Mouse (Mus musculus): ENCODE measurements around the gene Angel1. TPM values are rescaled to one million over a fixed set of nuclear protein-coding genes. Genes with fewer than 3 reads are reported as not detected.

Gene Angel1
- polyA plus RNA-seq, 1 experiment from 2014 or later, result 9.6 TPM

DNA sequence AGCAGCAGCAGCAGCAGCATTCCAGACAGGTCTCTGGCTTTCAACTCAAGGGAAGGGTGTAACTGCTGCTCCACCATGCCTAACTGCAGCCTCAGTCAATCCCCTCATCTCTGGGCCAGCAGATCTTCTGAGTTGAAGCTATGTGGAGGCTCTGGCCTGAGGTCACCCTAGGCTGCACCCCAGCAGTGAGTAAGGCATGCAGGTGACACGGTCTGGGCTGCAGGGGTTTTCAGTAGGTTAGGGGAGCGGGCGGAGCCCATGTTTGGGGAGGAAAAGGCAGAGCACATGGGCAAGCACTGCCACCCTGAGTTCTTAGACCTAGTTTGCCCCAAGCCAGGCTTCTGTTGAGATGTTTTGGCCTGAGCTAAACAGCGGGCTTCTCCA is 25.3 kb downstream of the Angel1 start:
- WGBS, result 69% methylated on average over 4 of the region's 4 CpGs

DNA sequence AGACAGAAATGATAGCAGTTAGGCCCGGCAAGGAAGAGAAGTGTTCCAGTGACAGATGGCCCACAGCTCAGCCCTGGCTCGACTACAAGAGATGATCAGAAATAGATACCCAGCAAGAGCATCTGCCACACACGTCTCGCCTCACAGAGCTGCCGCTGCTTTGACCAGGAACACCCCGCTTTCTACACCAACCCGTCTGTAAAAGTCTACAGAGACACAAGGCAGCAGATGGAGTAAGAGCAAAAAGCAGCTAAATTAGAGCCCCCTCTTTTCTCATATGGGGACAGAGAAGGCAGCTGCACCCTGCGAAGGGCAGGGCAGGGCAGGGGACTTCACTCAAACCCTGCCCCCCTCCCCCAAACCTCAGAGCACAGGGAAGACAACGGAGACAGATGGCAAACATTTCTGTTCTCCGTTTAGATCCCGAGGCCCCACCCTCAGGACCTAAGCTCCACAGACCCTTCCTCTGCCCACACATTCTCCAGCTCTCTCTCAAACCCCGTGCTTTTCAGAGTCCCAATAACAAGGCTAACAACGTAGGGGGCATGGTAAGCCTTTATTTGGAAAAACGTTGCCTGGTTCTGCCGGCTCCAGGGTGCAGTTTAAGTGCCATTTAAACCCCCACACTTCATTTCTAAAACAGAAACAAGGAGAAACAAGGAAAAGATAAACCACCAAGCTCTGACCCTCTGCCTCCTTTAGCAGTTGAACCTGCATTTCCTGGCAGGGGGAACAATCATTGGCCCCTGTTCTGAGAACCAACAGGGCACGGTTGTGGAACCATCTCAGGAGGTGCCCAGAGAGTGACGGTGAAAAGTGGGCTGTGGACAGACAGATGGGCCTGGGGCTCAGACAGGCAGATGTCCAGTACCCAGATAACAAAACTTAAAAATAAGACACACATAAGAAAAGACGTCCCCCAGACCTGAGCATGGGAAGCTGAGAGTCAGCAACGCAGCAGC is 26.0 kb downstream of the Angel1 start:
- H3K9me3 ChIP-seq, result no peaks in the 10 kb centered on the region
- H3K36me3 ChIP-seq, result peaks cover 9% of the 10 kb centered on the region; the same call in 1 of the 2 replicates
- no peak overlapping the region for H3K4me3 ChIP-seq
- no peaks in the 10 kb centered on the region for H3K27me3 ChIP-seq
- no peak overlapping the region for H3K27ac ChIP-seq
- no peak overlapping the region for H3K9ac ChIP-seq
- H3K4me1 ChIP-seq, result peaks cover 10% of the 10 kb centered on the region
- no peak overlapping the region for H3K4me2 ChIP-seq
- 38% methylated on average over 19 of the region's 19 CpGs for WGBS
- no peak for ATAC-seq (ENCODE audit: insufficient number of reproducible peaks, low FRiP score, low TSS enrichment, low read depth)

More for the DNA sequence above, 25.3 kb downstream of the Angel1 start:
- Histone ChIP-seq H3K9ac (no peak overlapping the region), H3K36me3 (peaks cover 9% of the 10 kb centered on the region; the same call in 1 of the 2 replicates), H3K4me2 (no peak overlapping the region), H3K27me3 (no peaks in the 10 kb centered on the region), H3K4me3 (no peak overlapping the region), H3K9me3 (no peaks in the 10 kb centered on the region), H3K4me1 (peaks cover 10% of the 10 kb centered on the region), H3K27ac (no peak overlapping the region)
- ATAC-seq (ENCODE audit: insufficient number of reproducible peaks, low FRiP score, low TSS enrichment, low read depth), result no peak

DNA sequence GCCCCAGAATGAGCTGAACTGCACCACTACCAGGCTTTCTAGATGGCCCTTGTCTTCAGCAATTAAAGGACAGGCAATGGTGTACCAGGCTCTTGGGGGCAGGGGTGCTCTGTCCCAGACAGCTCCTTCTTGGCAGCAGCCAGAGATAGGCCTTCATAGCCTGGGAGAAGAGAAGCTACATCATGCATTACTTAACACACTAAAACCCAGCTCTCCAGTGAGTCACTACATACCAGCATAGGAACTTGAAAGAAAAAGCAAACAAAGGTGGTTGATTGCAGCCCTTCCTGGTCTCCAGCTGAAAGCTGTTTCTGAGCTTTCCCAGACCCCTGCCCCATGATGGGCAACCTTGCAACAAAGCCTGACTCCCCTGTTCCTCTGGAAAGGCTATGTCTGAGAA is 27.7 kb downstream of the Angel1 start:
- Histone ChIP-seq H3K4me2 (no peak overlapping the region), H3K4me3 (no peak overlapping the region), H3K9ac (no peak overlapping the region), H3K27me3 (no peaks in the 10 kb centered on the region), H3K9me3 (no peaks in the 10 kb centered on the region), H3K27ac (no peak overlapping the region), H3K36me3 (peaks cover 6% of the 10 kb centered on the region; the same call in 1 of the 2 replicates), H3K4me1 (peaks cover 10% of the 10 kb centered on the region)
- ATAC-seq (ENCODE audit: insufficient number of reproducible peaks, low FRiP score, low TSS enrichment, low read depth), result no peak

DNA sequence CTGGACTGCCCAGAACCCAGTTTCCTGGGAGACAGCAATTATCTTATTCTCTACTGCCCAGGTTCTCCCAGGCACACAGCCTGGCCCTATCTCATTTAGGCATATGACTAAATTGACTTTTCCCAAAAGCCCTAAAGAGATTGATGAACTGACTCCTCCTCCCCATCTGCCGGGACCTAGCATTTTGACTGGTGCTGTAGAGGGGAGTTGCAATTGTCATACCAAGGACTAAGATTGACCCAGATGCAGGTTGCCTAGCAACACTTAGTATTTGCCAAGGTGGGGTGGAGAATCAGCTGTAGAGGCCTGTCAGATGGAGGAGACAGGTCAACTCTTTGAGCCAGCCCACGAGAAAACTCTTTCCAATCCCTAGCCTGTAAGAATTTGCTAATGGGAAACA is 28.3 kb downstream of the Angel1 start:
- Histone ChIP-seq H3K4me2 (no peak overlapping the region), H3K9ac (no peak overlapping the region), H3K27me3 (no peaks in the 10 kb centered on the region), H3K9me3 (no peaks in the 10 kb centered on the region), H3K36me3 (peaks cover 3% of the 10 kb centered on the region; the same call in 1 of the 2 replicates), H3K27ac (no peak overlapping the region), H3K4me1 (peaks cover 11% of the 10 kb centered on the region), H3K4me3 (no peak overlapping the region)
- ATAC-seq (ENCODE audit: insufficient number of reproducible peaks, low FRiP score, low TSS enrichment, low read depth), result no peak
- WGBS, result 76% methylated on average over 2 of the region's 2 CpGs

DNA sequence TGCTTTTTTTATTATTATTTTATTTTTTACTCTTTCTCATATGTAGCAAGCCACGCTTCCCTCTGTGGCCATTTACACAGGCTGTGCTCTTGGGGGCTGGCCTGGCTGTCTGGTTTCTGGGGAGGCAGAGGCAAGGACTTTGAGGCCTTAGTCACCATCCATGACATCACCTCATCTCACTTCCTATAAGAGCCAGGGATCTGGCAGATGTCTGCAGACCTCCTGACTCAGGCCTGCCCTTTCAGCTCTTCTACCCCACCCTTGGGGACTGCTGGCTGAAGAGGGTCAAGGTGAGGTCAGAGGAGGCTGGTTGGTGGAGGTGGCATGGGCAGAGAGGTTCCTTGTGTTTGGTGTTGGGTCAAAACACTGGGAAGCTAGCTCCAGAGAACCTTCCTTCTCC is 31.8 kb downstream of the Angel1 start:
- Histone ChIP-seq H3K4me2 (no peak overlapping the region), H3K27me3 (no peaks in the 10 kb centered on the region), H3K9ac (no peak overlapping the region), H3K9me3 (no peaks in the 10 kb centered on the region), H3K4me1 (peaks cover 10% of the 10 kb centered on the region; the same call in 1 of the 2 replicates), H3K27ac (no peak overlapping the region), H3K4me3 (no peak overlapping the region), H3K36me3 (0 out of 2 replicates have a peak, but pooled peaks cover 4% of the 10 kb centered on the region)
- ATAC-seq (ENCODE audit: insufficient number of reproducible peaks, low FRiP score, low TSS enrichment, low read depth), result no peak
- 95% methylated on average over 1 of the region's 1 CpGs for WGBS

DNA sequence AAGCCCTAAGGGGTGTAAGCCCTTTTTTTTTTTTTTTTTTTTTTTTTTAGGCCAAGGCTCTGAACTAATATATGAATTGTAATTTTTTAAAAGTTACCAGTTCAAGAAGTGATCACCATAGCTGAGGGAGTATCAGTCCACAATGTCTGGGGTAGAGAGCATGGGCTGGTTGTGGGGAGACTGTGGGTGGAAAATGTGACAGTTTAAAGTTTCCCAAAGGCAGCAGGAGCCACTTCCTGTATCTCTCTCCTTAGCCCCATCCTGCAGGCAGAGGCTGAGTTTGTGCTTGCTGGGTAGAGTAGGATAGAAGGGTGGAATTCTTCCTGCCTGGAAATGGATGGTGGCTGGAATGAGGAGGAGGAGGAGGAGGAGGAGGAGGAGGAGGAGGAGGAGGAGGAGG is 32.9 kb downstream of the Angel1 start:
- Histone ChIP-seq H3K4me1 (peaks cover 15% of the 10 kb centered on the region; the same call in 1 of the 2 replicates), H3K27me3 (no peaks in the 10 kb centered on the region), H3K27ac (no peak overlapping the region), H3K9me3 (no peaks in the 10 kb centered on the region), H3K4me2 (no peak overlapping the region), H3K36me3 (peaks cover 10% of the 10 kb centered on the region; the same call in 1 of the 2 replicates), H3K9ac (no peak overlapping the region), H3K4me3 (no peak overlapping the region)
- no peak for ATAC-seq (ENCODE audit: insufficient number of reproducible peaks, low FRiP score, low TSS enrichment, low read depth)

DNA sequence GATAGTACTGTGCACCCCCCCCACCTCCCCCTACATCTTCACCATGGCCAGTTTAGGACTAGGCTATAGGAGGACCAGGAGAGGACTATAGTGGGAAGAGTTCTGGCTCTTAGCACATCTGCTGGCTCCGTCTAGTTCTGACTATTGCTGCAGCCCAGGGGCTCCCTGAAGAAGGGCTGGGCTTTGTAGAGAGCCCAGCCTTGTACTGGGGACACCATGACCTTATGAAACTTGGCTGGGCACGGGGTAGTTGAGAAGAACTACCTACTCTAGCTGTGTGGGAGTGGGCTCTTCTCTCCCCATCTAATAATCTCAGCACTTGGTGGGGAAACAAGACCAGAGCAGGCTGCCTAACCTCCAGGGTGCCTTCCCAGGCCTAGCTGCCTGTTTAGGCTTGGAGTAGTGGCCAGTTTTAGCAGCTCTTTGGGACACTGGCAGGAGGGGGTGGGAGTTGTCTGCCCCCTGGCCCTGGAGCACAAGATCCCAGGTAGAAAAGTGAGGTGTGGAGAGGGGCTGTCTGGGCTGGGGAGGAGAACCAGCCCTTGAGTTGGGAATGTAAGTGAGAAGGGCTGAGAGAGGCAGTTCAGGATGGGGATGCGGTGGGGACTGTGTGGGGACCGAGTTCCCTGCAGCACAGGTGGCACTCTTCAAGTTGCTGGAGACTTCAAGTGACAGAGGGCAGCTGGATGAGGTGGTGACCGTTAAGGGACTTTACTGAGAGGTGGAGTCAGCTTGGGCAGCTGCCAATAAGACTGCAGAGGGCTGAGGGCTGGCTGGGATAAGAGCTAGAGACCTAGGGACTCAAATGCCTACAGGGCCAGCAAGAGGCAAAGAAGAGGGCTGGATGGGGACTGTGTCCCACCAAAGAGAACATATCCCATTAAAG is 33.5 kb downstream of the Angel1 start:
- Histone ChIP-seq H3K36me3 (peaks cover 14% of the 10 kb centered on the region; the same call in 1 of the 2 replicates), H3K27ac (no peak overlapping the region; the same call in 1 of the 2 replicates), H3K9me3 (no peaks in the 10 kb centered on the region), H3K4me2 (no peak overlapping the region), H3K9ac (no peak overlapping the region), H3K27me3 (no peaks in the 10 kb centered on the region), H3K4me3 (no peak overlapping the region), H3K4me1 (peaks cover 15% of the 10 kb centered on the region; the same call in 1 of the 2 replicates)
- WGBS, result 56% methylated on average over 5 of the region's 5 CpGs
- no peak for ATAC-seq (ENCODE audit: insufficient number of reproducible peaks, low FRiP score, low TSS enrichment, low read depth)

DNA sequence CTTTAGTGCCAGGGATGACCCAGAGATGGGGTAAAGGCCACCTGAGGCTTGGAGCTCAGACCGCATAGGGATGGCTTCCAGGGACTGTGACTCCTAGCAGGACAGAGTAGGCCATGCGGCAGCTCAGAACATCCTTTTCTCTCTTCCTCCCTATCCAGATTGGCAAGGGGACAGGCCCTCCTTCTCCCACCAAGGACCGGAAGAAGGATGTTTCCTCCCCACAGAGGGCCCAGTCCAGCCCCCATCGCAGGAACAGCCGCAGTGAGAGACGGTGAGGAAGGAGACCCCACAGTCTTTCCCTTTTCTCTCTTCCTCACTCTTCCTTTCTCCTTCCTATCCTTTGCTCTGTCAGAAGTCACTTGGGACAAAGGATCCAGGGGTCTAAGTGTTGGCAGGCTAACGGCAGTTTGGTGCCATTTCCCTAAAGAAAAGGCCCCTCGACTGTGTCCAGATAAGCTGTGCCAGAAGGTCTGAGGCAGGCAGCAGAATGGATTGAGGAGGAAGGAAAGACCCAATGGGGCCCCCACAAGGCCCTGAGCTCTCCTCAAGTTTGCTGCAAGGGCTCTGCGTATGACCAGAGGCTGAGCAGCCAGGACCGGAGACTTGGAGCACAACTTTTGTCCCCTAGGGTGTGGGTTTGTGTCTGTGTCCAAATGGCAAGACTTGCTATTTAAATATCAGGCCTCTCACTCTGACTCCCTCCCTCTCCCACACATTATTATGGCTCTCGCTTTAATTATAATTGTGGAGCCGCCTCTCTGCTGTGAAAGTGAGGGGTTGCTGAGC is 35.4 kb downstream of the Angel1 start:
- ATAC-seq (ENCODE audit: insufficient number of reproducible peaks, low FRiP score, low TSS enrichment, low read depth), result no peak
- Histone ChIP-seq H3K36me3 (peaks cover 19% of the 10 kb centered on the region; the same call in 1 of the 2 replicates), H3K27ac (no peak overlapping the region), H3K9ac (no peak overlapping the region), H3K9me3 (no peaks in the 10 kb centered on the region), H3K4me3 (no peak overlapping the region), H3K27me3 (no peaks in the 10 kb centered on the region), H3K4me2 (no peak overlapping the region), H3K4me1 (peaks cover 15% of the 10 kb centered on the region; the same call in 1 of the 2 replicates)
- 74% methylated on average over 12 of the region's 12 CpGs for WGBS

DNA sequence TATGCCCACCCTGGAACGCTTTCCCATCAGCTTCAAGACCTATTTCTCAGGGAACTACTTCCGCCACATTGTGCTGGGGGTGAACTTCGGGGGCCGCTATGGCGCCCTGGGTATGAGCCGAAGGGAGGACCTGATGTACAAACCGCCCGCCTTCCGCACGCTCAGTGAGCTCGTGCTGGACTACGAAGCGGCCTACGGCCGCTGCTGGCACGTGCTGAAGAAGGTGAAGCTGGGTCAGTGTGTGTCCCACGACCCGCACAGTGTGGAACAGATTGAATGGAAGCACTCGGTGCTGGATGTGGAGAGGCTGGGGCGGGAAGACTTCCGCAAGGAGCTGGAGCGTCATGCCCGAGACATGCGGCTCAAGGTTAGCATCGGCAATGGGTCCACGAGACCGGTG is 37.3 kb downstream of the Angel1 start:
- 96% methylated on average over 27 of the region's 27 CpGs for WGBS
- Histone ChIP-seq H3K4me3 (no peak overlapping the region), H3K36me3 (peaks cover 19% of the 10 kb centered on the region; the same call in 1 of the 2 replicates), H3K4me2 (no peak overlapping the region), H3K27ac (no peak overlapping the region; the same call in 1 of the 2 replicates), H3K9me3 (no peaks in the 10 kb centered on the region), H3K9ac (no peak overlapping the region), H3K4me1 (peaks cover 15% of the 10 kb centered on the region; the same call in 1 of the 2 replicates), H3K27me3 (no peaks in the 10 kb centered on the region)
- ATAC-seq (ENCODE audit: insufficient number of reproducible peaks, low FRiP score, low TSS enrichment, low read depth), result no peak

DNA sequence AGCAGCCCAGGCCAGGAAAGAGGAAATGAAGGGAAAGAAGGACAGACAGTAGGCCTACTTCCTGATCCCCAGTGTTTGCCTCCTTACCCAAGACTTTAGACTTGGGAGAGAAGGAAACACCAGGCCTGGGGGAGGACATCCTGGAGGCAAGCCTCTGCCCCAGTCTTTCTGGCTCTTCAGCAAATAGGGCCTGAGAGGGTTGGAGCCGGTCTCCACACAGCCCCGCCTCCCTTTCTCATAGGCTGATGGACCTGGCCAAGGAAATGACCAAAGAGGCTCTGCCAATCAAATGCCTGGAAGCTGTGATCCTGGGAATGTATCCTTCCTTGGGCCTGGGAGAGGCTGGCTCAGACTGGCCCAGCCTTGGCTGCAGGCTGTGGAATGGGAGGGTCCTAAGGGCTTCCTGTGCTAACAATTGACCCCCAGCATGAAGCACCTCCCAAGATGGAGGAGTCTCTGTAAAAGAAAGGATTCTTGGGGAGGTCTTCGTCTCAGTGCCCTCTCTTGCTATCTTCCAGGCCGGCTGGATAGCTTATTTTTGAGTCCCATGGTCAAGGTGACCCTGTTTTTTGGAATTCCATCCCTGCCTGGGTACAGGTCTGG is 38.2 kb downstream of the Angel1 start:
- WGBS, result 76% methylated on average over 4 of the region's 4 CpGs
- Histone ChIP-seq H3K9ac (no peak overlapping the region), H3K4me1 (peaks cover 14% of the 10 kb centered on the region; the same call in 1 of the 2 replicates), H3K4me2 (no peak overlapping the region), H3K27me3 (no peaks in the 10 kb centered on the region), H3K36me3 (peaks cover 19% of the 10 kb centered on the region; the same call in 1 of the 2 replicates), H3K9me3 (no peaks in the 10 kb centered on the region), H3K4me3 (no peak overlapping the region), H3K27ac (no peak overlapping the region)
- no peak; the same call in 1 of the 2 replicates for ATAC-seq (ENCODE audit: insufficient number of reproducible peaks, low FRiP score, low TSS enrichment, low read depth)
